Mouse (Mus musculus) neutrophil, adult 5-6 weeks (primary cell): ENCODE results near the gene Abcb9. TPM values are rescaled to one million over a fixed set of nuclear protein-coding genes. Genes with fewer than 3 reads are reported as not detected.

Experiments used
- ATAC-seq: fragments of 151-379, 151-347 bp; 2 replicates; pipeline ENCODE4 v1.8.0; 2017; ENCODE audit warnings: mild to moderate bottlenecking, moderate TSS enrichment; ENCODE audit not compliant: insufficient number of reproducible peaks, poor library complexity, low FRiP score, severe bottlenecking; ENCODE audit errors: extremely low read depth
- total RNA-seq: library from RNA; stranded (forward); fragments of 200-1000 nt; gene quantifications from 2 replicates; pipeline ENCODE4 v1.2.3, GENCODE M21; 2017

The Abcb9 gene
- total RNA-seq: 0.86 and 2.0 TPM in 2 replicates

DNA sequence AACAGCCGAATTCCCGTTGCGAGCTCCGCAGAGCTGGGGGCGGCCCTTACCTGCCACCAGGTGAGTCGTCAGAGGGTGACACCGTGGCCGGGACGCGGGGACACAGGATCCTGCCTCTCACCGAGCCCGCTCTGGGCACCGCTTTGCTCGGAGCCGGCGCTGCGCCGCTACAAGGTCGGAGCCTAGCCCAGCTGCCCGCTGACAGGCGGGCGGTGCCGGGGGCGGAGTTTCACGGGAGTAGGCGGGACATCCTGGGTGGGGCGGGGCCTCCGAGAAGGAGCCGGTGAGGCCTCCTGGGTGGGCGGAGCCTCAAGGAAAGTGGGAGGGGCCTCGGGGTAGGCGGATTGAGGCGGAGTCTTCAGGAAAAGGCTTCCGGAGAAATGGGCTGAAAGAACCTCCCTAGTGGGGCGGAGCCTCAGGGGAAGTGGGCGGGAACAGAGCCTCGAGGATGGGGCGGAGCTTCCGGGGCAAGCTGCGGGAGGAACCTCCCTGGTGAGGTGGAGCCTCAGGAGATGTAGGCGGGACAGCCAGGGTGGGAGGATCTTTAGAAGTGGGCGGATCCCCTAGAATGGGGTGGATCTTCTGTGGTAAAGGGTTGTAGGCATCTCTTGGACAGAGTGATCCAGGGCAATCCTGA lies at the start of gene Abcb9:
Abcb9 (minus strand) TSS at position 203 of the 637 bp plus-strand sequence.
- peak; percentile 85 for ATAC-seq

DNA sequence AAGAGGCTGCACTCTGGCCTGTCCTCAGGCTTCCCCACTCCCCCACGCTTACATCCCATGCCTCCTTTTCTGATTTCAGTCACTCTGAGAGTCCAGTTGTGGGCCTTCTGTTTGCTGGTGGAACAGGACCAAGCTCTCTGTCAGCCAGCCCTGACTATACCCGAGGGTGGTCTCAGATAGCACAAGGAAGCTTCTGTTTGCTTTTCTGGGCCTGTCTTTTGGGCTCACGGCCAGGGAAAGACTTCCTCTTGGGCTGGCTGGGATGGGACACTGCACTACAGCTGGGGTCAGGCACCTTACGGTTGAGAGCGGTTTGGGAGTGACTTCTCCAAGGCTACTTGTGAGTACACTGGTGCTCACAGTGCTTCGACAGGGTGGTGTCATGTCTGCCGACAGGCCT lies 42.5 kb upstream of the Abcb9 start:
- no peak for ATAC-seq

DNA sequence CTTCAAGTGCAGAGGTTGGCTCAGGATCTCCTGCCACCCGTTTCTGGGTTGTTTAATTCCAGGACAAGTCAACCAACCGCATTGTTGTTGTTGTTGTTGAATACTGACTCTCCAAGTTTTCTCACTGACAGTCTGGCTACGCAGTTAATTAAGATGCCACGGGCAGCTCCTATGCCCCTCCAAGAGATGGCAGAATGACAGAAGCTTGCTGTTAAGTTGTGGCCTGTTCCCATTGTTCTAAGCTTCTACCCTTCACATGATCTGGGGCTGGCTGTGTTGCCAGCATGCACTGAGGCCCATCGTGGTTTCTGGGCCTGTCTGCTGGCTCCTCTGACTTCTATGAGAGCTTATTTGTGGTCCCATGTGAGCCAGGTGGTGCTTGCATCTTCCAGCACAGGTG lies 38.7 kb upstream of the Abcb9 start:
- ATAC-seq: no peak

DNA sequence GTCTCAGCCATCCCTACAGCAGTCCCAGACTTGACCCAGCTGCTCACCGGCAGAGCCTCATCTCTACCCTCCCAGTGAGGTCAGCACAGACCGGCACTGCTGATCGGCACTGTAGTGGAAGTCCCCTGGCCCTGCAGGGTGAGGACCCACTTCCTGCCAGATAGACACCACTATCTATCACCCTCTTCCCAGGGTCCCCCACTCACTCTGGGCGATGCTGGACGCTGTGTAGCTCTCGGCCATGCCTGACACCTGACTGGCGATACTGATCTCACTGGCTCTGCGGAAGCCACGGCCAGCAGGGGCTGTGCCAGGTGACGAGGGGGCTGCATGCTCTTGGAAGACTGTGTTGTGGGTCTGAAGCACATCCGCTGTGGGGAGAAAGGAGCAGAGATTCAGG lies 29.5 kb upstream of the Abcb9 start:
- no peak for ATAC-seq

DNA sequence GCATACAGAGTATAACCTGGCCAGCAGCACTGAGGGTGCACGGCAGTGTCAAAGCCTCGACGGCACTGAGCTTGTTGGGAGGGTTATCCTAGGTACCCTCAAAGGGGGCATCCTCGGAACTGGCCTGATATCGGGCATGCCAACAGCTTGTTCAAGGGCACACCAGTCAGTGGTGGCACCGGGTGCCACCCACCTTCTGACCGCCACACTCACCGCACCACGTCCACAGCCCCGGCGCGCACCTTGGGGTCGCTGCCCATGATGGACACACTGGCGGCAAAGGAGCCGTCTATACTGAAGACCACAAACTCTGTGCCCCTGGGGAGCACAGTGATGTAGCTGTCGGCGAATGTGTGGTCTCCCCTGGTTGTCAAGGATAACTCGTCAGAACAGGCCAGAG lies 26.8 kb upstream of the Abcb9 start:
- no peak for ATAC-seq

DNA sequence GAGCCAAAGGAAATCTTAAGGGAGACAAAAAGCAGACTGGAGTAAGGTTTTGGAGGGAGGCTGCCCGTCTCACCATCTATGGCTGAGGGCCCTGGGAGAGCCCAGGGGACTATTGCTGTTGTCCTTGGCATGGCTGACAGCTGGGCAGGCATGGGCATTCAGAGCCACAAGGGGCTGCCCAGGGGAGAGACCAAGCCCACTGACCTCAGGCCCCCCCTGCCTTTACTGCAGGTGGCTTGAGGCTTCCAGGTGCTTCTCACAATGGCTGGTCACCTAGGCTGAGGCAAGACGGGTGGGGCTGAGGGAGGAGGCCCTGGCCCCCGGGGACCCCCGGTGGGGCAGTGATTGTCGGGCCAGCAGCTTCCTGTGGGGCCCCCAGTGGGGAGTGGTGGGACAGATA lies 23.6 kb upstream of the Abcb9 start:
- no peak for ATAC-seq

DNA sequence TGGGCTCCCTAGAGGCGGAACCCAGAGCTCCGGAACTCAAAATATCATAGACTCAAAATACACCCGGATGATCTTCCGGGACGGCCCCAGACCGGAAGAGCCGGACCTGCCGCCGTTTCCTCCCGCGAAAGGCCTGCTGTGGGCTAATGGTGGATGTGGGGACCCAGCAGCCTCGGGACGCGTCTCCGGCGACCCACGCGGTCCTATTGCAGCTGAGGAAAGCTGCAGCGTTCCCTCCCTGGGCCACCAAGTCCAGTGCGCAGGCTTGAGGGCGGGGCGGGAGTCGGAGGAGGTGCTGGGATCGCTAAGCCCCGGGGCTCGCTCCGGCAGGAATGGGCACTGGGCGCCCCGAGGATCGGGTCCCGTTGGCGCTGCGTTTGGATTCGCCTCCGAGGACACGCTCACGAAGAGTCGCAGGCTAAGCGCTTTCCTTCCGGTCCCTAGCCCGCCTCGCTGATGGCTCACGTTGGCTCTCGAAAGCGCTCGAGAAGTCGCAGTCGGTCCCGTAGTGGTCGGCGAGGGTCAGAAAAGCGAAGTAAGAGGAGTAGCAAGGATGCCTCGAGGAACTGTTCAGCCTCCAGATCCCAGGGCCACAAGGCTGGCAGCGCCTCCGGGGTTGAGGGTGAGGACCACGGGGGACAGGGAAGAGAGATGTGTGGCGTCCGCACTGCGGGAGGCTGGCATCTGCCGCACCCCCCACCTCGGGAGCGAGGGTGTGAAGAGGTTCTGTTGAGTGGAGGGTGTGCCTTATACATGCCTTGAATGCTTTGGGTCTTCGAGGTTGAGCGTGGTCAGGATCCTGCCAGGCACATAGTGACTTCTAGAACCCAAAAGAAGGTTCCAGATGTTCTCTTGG lies 20.6 kb upstream of the Abcb9 start, which contains the start of gene Arl6ip4:
Arl6ip4 (plus strand) TSS at position 100 of the 856 bp plus-strand sequence.
- peak; percentile 13; the same call in 1 of the 2 replicates for ATAC-seq

DNA sequence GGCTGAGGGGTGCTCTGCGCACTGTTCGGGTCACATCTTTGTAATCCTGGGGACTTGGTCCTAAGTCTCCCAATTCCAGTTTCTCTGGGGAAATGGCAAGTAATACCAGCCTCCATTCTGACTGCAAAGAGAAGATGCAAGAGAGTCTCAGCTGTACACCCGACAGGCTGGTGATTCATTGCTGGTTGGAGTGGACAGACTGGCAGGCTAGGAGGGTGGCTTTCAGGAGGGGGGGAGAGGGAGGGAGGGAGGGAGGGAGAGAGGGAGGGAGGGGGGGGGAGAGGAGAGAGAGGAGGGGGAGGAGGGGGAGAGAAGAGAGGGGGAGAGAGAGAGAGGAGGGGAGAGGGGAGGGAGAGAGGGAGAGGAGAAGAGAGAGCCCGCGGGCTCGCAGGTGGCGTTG lies 19.9 kb upstream of the Abcb9 start:
- no peak for ATAC-seq

DNA sequence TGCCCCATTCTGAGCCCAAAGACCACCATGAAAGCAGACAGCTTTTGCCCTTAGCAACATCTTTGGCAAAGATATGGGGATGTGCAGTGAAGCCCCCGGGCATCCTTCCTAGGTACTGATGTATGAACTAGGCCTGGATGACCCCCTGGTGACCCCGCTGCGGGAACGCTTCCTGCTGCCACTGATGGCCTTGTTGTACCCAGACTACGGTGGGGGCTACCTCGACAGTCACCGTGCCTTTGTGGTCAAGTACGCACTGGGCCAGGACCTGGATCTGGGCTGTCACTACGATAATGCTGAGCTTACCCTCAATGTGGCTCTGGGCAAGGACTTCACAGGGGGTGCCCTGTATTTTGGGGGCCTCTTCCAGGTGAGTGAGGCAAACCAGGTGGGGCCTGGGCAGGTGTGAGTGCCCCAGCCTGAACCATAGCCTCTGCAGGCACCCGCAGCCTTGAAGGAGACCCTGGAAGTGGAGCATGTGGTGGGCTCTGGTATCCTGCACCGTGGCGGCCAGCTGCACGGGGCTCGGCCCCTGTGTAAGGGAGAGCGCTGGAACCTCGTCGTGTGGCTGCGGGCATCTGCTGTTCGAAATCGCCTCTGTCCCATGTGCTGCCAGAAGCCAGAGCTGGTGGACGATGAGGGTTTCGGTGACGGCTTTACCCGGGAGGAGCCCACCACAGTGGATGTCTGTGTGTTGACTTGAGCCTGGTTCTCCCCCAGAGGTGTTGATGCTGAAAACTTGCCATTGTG lies 18.9 kb upstream of the Abcb9 start:
- ATAC-seq: no peak

DNA sequence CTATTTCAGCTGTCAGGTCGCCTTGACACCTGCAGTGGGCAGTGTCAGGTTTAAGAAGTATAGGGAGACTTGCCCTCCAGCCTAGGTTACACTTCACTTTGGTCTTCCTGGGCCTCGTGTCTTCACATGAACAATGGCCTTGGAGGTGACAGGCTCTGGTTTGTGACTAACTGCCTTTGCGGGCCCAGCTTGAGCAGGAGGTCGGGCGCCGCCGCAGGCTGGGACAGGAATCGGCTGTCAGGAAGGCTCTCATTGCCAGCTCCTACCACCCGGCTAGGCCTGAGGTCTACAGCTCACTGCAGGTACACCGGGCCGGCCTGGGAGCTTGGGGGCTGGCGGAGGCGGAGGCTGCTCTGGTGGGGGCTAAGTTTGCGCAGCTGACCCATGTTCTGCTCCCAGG lies 17.4 kb upstream of the Abcb9 start:
- no peak for ATAC-seq

DNA sequence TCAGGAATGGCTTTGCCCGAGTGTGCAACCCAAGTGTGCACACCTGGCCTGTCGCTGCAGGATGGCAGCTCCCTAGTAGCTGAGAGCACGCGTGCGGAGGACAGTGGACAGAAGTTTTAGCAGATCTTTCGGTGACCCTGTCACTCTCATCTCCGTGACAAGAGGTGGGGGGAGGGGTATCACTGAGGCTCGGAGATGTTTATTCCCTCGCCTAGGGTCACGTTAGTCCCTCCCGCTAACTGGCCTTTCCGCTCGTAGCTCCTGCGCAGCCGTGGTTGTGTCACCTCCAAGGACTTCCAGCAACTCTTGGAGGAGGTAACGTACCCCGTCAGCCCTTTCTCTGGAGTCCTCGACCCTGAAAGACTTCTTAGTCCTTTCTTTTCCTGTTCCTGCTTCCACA lies 16.9 kb upstream of the Abcb9 start:
- ATAC-seq: no peak

DNA sequence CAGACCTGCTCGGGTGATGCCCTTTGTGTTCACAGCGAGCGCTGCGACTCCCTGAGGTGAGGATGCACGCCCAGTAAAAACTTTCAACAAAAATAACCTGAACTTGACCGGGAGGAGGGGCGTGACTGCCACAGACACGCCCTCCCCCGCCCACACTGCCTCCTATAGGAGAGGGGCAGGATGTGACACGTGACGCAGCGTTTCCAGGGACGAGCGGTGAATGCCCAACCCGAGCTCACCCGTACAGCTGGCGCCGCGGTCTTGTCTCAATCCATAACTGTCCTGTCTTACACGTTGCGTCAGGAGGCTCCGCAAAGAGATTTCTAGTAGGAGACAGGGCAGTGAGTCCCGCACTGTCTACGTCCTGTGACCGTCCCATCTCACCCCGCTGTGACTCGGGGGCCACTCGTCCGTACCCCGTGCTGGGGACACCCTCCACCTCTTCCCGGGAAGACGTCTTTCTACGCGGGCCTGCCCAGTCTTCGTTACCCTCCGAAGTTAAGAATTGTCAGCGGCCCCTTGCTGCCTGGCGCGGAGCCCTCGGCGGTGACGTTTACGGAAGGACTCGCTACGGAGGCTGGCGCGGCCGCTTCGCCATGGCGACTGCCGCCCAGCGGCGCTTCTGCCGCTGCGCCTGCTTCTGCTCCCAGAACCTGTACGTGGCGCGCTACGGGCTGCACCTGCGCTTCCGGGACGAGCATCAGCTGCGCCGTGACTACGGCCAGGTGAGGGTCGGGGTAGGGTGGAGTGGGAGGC lies 16.3 kb upstream of the Abcb9 start, which contains the start of gene Ogfod2:
Ogfod2 (plus strand) TSS at position 556 of the 756 bp plus-strand sequence.
- ATAC-seq: peak; percentile 90

DNA sequence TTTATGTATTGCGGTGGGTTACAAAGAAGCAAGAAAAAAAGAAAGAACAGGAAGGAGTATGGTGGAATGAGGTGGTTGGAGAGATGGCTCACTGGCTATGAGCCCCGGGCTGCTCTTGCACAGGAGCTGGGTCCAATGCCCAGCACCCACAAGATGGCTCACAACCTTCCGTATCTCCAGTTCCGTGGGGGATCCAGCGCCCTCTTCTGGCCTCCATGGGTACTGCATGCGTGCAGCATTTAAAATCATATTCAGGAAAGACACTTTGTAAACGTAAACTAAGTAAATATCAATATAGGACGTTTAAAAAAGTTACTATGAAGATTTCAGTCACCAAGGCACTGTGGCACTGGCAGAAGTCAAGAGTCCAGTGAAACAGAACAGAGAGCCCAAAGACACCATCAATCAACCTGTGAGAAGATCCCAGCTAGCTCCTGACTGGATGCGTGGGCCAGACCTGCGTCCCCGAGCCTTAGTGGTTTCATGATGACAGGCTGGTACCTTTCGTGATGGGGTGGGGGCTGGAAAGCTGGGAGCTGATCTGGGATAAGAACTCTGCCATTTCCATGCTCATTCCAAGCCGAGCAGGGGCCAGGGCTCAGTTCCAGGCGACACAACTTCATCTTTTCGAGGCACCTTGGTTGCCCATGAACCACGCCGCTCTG lies 15.6 kb upstream of the Abcb9 start:
- ATAC-seq: 0 out of 2 replicates have a peak, but pooled peaks have one; percentile 10

DNA sequence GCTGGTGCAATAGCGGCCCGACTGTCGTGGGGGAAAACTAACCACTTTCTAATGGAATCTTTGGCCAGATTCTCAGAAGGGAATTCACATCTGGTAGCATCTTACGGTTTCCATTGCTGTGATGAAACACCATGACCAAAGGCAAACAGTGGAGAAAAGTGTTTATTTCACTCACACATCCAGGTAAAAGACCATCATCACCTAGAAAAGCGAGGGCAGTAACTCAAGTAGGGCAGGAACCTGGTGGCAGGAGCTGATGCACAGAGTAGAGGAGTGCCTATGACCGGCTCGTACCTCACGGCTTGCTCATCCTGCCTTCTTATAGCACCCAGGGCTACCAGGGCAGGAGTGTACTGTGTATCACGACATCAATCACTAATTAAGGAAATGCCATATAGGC lies 8.0 kb upstream of the Abcb9 start:
- no peak for ATAC-seq

DNA sequence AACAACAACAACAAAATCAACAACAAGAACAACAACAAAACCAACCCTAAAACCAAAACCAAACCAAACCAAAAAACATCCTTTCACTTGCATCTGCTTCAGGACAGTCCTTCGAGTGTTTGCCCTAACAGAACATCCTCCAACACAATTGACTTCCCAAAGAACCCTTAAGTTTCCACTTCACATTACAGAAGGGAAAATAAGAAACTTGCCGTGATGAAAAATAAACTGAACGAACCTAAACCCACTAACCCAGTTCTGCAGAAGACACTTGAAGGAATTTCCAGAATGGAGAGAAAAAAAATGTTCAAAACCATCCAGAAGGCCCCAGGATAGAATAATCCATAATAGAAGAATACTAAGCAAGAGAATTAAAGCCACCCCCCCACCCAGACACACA lies 7.4 kb upstream of the Abcb9 start:
- ATAC-seq: no peak

DNA sequence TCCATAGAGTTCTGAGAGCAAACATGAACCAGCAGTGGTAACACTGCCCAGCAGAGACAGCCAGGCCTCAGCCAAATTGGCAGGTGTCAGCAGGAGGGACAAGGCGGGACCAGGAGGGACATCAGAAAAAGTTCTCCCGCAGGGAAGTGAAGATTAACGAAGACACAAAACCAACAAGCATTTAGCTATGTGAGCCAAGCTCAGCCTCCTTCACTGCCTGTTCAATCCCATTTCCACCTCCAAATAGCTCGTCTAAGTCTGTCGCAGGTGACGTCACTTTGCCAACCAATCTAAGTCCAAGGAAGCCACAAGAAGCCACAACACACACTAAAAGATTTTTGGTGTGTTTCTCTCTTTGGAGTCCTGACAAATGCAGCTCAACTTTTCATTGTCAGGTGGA lies 6.7 kb upstream of the Abcb9 start:
- no peak for ATAC-seq

DNA sequence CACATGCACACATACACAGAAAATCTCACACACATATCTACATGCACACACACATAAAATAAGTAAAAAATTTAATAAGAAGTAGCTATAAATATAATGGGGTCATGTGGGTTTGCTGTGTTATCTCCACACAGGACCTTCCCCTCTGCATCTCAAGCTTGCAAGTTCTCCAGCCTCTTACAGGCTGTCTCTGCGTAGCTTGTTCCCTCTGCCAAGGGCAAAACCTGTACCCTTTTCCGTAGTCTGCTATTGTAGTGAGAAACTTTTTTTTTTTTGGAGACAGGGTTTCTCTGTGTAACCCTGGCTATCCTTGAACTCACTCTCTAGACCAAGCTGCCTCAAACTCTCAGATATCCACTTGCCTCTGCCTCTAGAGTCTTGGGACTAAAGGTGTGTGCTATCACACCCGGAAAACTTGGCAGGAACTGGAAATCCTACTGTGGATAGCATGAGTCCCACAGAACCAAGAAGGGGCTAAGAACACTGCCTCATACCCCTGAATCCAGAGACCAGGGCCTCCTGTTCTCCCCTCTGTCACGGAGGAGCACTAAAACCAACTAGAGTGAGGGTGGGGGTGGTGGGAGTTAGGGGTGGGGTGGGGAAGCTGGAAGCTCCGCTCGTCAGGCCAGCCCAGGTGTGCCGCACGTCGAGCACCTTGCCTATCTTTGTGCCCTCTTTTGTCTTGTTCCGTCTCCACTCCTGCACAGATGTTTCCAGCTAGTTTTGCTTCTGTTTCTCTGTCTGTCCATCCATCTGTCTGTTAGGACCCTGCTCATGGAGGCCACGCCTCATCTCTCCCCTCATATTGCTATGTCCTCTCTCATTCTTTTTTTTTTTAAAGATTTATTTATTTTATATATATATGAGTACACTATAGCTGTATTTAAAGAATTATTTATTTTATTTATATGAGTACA lies 4.8 kb upstream of the Abcb9 start:
- ATAC-seq: no peak
